Mouse (Mus musculus) heart, adult 2 months (tissue): ENCODE data around the gene Zc3h10. TPM values are rescaled to one million over a fixed set of nuclear protein-coding genes. Genes with fewer than 3 reads are reported as not detected.

ENCODE experiments used
- DNase-seq, 2 experiments: peaks; one replicate each; pipeline ENCODE4 v3.0.0; 2021
- H3K27ac ChIP-seq: fragments of 200-600 bp; 2 replicates; pipeline ENCODE4 v1.8.1; 2022
- H3K27me3 ChIP-seq: fragments of 200-500 bp; 2 replicates; pipeline ENCODE4 v1.6.1; 2012; ENCODE audit warnings: mild to moderate bottlenecking, low read length, inconsistent platforms, mixed read lengths; ENCODE audit not compliant: control insufficient read depth, insufficient read depth
- H3K36me3 ChIP-seq: fragments of 200-500 bp; 2 replicates; pipeline ENCODE4 v1.6.1; 2012; ENCODE audit warnings: low read length, inconsistent platforms; ENCODE audit not compliant: control insufficient read depth, insufficient read depth
- H3K4me1 ChIP-seq: fragments of 200-500 bp; 2 replicates; pipeline ENCODE4 v1.6.1; 2011; ENCODE audit warnings: low read length; ENCODE audit not compliant: control insufficient read depth, insufficient read depth
- H3K4me3 ChIP-seq: fragments of 200-600 bp; 2 replicates; pipeline ENCODE4 v1.8.1; 2022
- H3K79me2 ChIP-seq: fragments of 200-500 bp; replicated peaks from 2 replicates; pipeline ENCODE4 v1.6.1; 2012; ENCODE audit warnings: mild to moderate bottlenecking, inconsistent platforms, low read length, moderate library complexity, mixed read lengths; ENCODE audit not compliant: control insufficient read depth, insufficient read depth
- H3K9ac ChIP-seq: fragments of 200-500 bp; 2 replicates; pipeline ENCODE4 v1.6.1; 2012; ENCODE audit warnings: low read depth, mild to moderate bottlenecking, control low read depth, inconsistent platforms, low read length, mixed read lengths
- CTCF ChIP-seq: fragments of 200-600 bp; IDR thresholded peaks from 2 replicates; pipeline ENCODE4 v1.8.1; 2022; ENCODE audit warnings: antibody characterized with exemption, mild to moderate bottlenecking, moderate library complexity
- EP300 ChIP-seq: fragments of 200-500 bp; IDR thresholded peaks from 2 replicates; pipeline ENCODE4 v1.6.1; 2011; ENCODE audit warnings: low read depth, low read length, control low read depth; ENCODE audit not compliant: insufficient read depth
- POLR2A ChIP-seq: fragments of 200-500 bp; IDR thresholded peaks from 2 replicates; pipeline ENCODE4 v1.6.1; 2011; ENCODE audit warnings: mild to moderate bottlenecking, low read depth, low read length, control low read depth; ENCODE audit not compliant: insufficient read depth
- WGBS: fragments of 180-500 bp; shearing (Covaris S2); methylation state at CpG from one replicate; pipeline ENCODE4 v1.1.7; 2018; 5-methylcytosine and 5-hydroxymethylcytosine counted together
- intact Hi-C: fragments of 180-260 bp; cut with DNase I; formaldehyde crosslinking; loops from one replicate; pipeline ENCODE4 v1.15.1; 2025
- polyA plus RNA-seq: library from polyadenylated mRNA; depleted of rRNA; stranded (reverse); fragments of >200 nt; gene quantifications from 2 replicates; pipeline ENCODE4 v1.2.3, GENCODE M21; 2012
- total RNA-seq, 2 experiments: library from RNA; stranded (reverse); gene quantifications; 2 replicates each; pipeline ENCODE4 v1.2.3; 2021

Gene Zc3h10
- total and polyA plus RNA-seq, 3 experiments = 6.8 to 7.6 (median 7.5) TPM

DNA sequence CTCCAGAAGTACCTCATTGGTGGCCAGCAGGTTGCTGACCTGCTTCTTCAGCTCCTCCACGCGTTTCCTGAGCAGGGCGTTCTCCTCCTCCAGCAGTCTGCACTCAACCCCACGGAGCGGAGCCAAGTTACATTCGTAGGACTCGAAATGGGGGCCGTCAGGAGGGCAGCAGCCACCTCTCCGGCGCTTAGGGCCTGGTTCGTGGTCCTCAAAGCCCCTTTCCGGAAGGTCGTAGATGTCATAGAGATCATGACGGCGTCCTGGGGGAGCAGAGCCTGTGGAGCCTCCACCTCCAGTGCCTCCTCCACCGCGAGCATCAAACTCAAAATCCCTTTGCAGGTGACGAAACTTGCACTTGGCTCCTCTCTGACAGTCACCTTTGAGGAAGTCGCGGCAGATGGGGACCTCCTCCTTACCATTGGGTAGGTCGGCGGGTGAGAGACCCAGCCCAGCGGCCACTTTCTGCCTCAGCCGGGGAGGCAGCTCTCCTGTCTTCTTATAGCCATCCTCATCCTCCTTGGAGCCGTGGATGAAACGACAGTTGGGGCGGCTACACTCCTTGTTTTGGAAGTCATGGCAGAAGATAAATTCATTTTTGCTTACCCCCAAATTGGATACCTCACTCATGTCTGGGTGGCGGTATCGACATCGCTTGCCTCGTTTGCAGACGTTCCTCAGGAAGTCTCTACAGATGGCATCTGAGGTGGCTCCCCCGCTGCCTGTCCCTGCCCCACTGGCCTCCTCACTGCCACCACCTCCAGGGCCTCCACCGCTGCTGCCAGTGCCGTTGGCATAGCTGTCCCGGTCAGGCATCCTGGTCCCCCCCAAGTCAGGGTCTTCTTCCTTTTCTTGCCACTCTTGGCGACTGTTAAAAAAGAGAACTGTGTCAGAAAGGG, 2.7 kb downstream of the Zc3h10 start:
- intact Hi-C loops = loop anchor here (5.0 to 10.0 kb wide), 2 partner anchors 127 to 260 kb away; partner anchors contain the start of genes Dnajc14, Suox and Tmem198b
- no peak for TF ChIP-seq EP300
- TF ChIP-seq CTCF = no peak
- 91% methylated on average over 37 of the region's 37 CpGs for WGBS
- H3K27me3 ChIP-seq = no peaks in the 10 kb centered on the region
- peaks cover 4% of the 10 kb centered on the region for H3K4me1 ChIP-seq
- H3K4me3 ChIP-seq = no peak overlapping the region
- peaks cover 8% of the 10 kb centered on the region for H3K36me3 ChIP-seq
- peaks cover 3% of the 10 kb centered on the region; the same call in 1 of the 2 replicates for H3K79me2 ChIP-seq
- peak in 1 of 2 experiments; percentile 11 for DNase-seq
- H3K27ac ChIP-seq = no peak overlapping the region
- H3K9ac ChIP-seq = no peak overlapping the region

GRCm38 (mm10) chr10:128544151-128544657, 3.4 kb downstream of the Zc3h10 start:
- Histone ChIP-seq H3K9ac (no peak overlapping the region), H3K4me1 (peaks cover 3% of the 10 kb centered on the region; the same call in 1 of the 2 replicates), H3K4me3 (no peak overlapping the region), H3K79me2 (peaks cover 3% of the 10 kb centered on the region; the same call in 1 of the 2 replicates), H3K27me3 (no peaks in the 10 kb centered on the region), H3K27ac (no peak overlapping the region), H3K36me3 (peaks cover 8% of the 10 kb centered on the region)
- 96% methylated on average over 15 of the region's 15 CpGs for WGBS
- TF ChIP-seq POLR2A (no peak), EP300 (no peak), CTCF (no peak)
- intact Hi-C loops = loop anchor here (10.0 kb wide), 1 partner anchor 261 kb away; the partner anchor contains the start of genes Dnajc14 and Tmem198b
- DNase-seq = no peak

DNA sequence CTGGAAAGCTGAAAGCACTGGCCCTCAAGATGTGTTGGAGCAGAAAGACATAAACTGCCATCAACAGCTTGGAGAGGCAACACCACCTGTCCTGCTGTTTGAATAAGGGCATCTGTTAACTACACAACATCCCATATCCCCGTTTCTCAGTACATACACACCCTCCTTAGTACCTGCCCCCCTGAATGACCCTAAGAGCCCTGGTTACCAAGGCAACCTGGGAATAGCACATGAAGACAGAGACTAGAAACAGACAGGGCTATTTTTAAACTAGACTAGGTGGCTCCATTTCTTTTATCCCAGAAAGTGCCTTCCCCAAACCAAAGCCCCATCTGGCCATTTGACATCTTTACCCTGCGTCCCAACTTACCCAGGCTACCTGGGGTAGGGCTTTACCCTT, 4.5 kb downstream of the Zc3h10 start:
- H3K4me1 ChIP-seq = peaks cover 3% of the 10 kb centered on the region; the same call in 1 of the 2 replicates
- no peak for DNase-seq
- WGBS = 48% methylated on average over 2 of the region's 2 CpGs
- peaks cover 3% of the 10 kb centered on the region; the same call in 1 of the 2 replicates for H3K79me2 ChIP-seq
- H3K27ac ChIP-seq = no peak overlapping the region
- TF ChIP-seq CTCF (no peak), POLR2A (no peak), EP300 (no peak)
- intact Hi-C loops = loop anchor here (10.0 kb wide), 1 partner anchor 262 kb away; the partner anchor contains the start of genes Dnajc14 and Tmem198b
- H3K36me3 ChIP-seq = peaks cover 8% of the 10 kb centered on the region
- H3K9ac ChIP-seq = no peak overlapping the region
- no peak overlapping the region for H3K4me3 ChIP-seq
- H3K27me3 ChIP-seq = no peaks in the 10 kb centered on the region

DNA sequence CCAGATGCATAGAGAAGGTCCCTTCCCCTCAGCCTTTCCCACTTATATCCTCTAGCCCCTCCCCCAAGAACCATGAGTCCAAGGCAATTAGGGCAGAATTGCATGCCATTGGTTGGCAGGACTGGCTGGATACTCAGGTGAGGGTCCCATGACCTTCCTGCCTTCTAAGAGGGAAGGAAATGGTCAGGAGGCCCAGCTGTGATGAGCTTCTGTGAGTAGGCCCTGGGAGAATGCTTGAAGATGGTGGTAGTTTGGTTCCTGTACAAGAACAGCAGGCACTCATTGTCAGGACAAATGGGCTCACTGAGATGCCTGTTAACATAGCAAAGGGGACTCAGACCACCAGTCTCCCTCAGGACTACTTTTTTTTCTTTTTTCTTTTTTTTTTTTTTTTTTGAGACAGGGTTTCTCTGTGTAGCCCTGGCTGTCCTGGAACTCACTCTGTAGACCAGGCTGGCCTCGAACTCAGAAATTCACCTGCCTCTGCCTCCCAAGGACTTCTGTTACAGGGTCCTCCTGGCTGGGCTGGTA, 9.2 kb downstream of the Zc3h10 start:
- no peak for DNase-seq
- no peak for TF ChIP-seq POLR2A
- no peak for TF ChIP-seq CTCF
- no peak for TF ChIP-seq EP300
- intact Hi-C loops = loop anchor here (5.0 kb wide), 1 partner anchor 131 kb away; no protein-coding TSS in a partner anchor

DNA sequence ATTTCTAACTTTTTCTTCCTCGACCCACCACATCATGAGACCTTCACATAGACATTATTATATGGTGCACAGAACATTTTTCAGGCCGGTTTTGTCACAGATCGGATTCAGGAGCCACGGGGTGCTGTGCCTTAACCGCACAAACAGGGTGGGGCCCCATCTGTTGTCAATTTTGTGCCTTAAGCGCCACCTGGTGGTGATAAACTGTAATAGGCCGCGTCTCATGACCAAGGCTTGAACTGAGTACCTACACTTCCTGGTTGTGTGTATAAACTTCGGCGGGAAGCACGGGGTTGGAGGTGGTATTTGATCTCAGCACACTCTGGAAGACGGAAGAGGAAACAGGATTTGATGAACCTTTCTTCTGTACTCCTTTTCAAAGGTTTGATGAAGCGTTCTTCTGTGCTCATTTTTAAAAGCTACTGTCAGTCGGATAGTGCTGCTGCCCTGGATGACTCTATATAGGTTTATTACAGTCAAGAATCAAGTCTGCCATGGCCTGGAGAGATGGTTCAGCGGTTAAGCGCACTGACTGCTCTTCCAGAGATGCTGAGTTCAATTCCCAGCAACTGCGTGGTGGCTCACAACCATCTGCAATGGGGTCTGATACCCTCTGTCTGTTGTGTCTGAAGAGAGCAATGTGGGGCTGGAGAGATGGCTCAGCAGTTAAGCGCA, 11.2 kb downstream of the Zc3h10 start:
- H3K4me1 ChIP-seq = peaks cover 2% of the 10 kb centered on the region; the same call in 1 of the 2 replicates
- no peak overlapping the region for H3K9ac ChIP-seq
- intact Hi-C loops = loop anchor here (1.0 to 5.0 kb wide), 3 partner anchors 17 to 129 kb away; partner anchors contain the start of gene Smarcc2
- no peaks in the 10 kb centered on the region for H3K79me2 ChIP-seq
- peak overlapping the region; percentile 39 for H3K4me3 ChIP-seq
- H3K27ac ChIP-seq = peak overlapping the region; percentile 8
- TF ChIP-seq EP300 (peak; percentile 88), POLR2A (peak; percentile 44; the same call in 1 of the 2 replicates), CTCF (peak; percentile 96; the same call in 1 of the 2 replicates)
- peak; percentile 86 to 91 for DNase-seq
- no peaks in the 10 kb centered on the region for H3K27me3 ChIP-seq
- WGBS = 12% methylated on average over 18 of the region's 18 CpGs
- H3K36me3 ChIP-seq = no peaks in the 10 kb centered on the region

More for the DNA sequence above, 9.2 kb downstream of the Zc3h10 start:
- H3K79me2 ChIP-seq = no peaks in the 10 kb centered on the region
- peaks cover 4% of the 10 kb centered on the region for H3K4me1 ChIP-seq
- no peak overlapping the region for H3K4me3 ChIP-seq
- H3K27ac ChIP-seq = no peak overlapping the region
- H3K36me3 ChIP-seq = peaks cover 1% of the 10 kb centered on the region
- H3K27me3 ChIP-seq = no peaks in the 10 kb centered on the region
- H3K9ac ChIP-seq = no peak overlapping the region
- 94% methylated on average over 1 of the region's 1 CpGs for WGBS
